Mouse (Mus musculus) liver, adult 2 months (tissue): ENCODE data around the gene Prss21. TPM values are rescaled to one million over a fixed set of nuclear protein-coding genes. Genes with fewer than 3 reads are reported as not detected.
"Not testable (repeated sequence)": the region's sequence is repeated elsewhere in the genome, so short reads cannot be mapped to it uniquely, and the experiment has no call there.

ENCODE experiments used
- DNase-seq: peaks from one replicate; pipeline ENCODE4 v3.0.0-alpha.2; 2011; ENCODE audit warnings: low read depth, low spot score; ENCODE audit errors: extremely low read depth
- H3K27ac ChIP-seq: fragments of 200-500 bp; replicated peaks from 2 replicates; pipeline ENCODE4 v1.5.1; 2012; ENCODE audit warnings: low read depth, mild to moderate bottlenecking, control low read depth, inconsistent platforms, low read length; ENCODE audit not compliant: insufficient read depth
- H3K27me3 ChIP-seq: fragments of 200-500 bp; 2 replicates; pipeline ENCODE4 v1.6.1; 2012; ENCODE audit warnings: mild to moderate bottlenecking, moderate library complexity, low read length, inconsistent platforms; ENCODE audit not compliant: control insufficient read depth, insufficient read depth
- H3K36me3 ChIP-seq: fragments of 200-500 bp; 2 replicates; pipeline ENCODE4 v1.6.1; 2012; ENCODE audit warnings: low read length, inconsistent platforms; ENCODE audit not compliant: control insufficient read depth, insufficient read depth
- H3K4me1 ChIP-seq: fragments of 200-500 bp; 2 replicates; pipeline ENCODE4 v1.6.1; 2011; ENCODE audit warnings: low read length; ENCODE audit not compliant: control insufficient read depth, insufficient read depth
- H3K4me3 ChIP-seq: fragments of 200-500 bp; 2 replicates; pipeline ENCODE4 v1.5.1; 2011; ENCODE audit warnings: low read depth, mild to moderate bottlenecking, control low read depth, low read length, moderate library complexity; ENCODE audit not compliant: insufficient read depth
- H3K79me2 ChIP-seq: fragments of 200-500 bp; 2 replicates; pipeline ENCODE4 v1.6.1; 2012; ENCODE audit warnings: inconsistent platforms, mild to moderate bottlenecking, low read length, moderate library complexity; ENCODE audit not compliant: control insufficient read depth, insufficient read depth
- H3K9ac ChIP-seq: fragments of 200-500 bp; 2 replicates; pipeline ENCODE4 v1.6.1; 2012; ENCODE audit warnings: low read depth, mild to moderate bottlenecking, control low read depth, inconsistent platforms, low read length
- CTCF ChIP-seq: fragments of 200-500 bp; IDR thresholded peaks from 2 replicates; pipeline ENCODE4 v1.5.1; 2011; ENCODE audit warnings: low read depth, low read length, control low read depth
- POLR2A ChIP-seq: fragments of 200-500 bp; IDR thresholded peaks from 2 replicates; pipeline ENCODE4 v1.6.1; 2011; ENCODE audit warnings: low read length, control low read depth; ENCODE audit not compliant: insufficient read depth; ENCODE audit errors: extremely low read depth
- WGBS: fragments of 180-500 bp; shearing (Covaris S2); methylation state at CpG from one replicate; pipeline ENCODE4 v1.1.7; 2018; 5-methylcytosine and 5-hydroxymethylcytosine counted together
- polyA plus RNA-seq: library from polyadenylated mRNA; depleted of rRNA; stranded (reverse); fragments of >200 nt; gene quantifications from 2 replicates; pipeline ENCODE4 v1.2.3, GENCODE M21; 2012; rRNA removed
- total RNA-seq: library from RNA; depleted of rRNA; stranded (reverse); fragments of >200 nt; gene quantifications from 2 replicates; pipeline ENCODE4 v1.2.3, GENCODE M21; 2014; rRNA removed

Prss21 gene
- total and polyA plus RNA-seq, 2 experiments = not detected

DNA sequence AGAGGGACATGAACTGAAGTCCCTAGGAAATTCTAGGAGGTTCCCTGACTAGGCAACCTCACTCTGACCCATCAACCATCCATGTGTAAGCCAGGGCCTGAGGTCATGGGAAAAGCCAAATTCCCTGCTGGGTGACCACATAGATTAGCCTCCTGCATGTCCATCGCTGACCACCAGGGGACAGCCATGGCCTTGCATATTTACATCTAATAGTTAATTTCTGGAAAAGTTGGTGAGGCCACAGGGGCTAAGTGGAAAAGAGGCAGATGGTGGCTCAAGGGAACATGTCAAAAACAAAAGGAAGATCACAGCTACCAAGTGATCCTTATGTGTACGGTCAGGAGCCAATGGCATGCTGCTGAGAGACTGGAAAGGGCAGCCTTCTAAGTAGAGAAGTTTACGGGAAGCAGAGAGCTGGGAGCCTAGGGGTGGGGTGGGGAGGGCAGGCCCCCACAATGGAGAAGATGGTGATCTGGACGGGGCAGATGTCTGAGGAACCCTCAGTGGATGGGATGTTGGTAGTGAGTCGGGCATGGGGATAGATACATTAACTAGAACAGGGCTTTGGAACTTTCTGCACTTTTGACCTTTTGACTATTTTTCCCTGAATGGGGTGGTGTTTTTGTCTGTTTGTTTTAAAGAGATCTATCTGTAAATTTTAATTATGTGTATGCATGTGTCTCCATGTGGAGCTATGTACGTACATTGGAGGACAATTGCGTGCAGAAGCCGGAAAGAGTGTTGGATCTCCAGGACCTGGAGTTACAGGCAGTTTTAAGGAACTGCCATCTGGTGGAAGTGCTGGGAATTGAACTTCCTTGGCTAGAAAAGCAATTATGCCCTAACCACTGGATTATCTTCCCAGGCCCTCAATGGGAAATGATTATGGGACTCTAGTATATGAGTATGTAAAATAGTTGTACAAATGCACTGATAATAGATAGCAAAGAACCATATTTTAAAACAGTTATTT lies 6.3 kb downstream of the Prss21 start:
- peak; percentile 48 for DNase-seq
- Histone ChIP-seq H3K4me1 (no peaks in the 10 kb centered on the region), H3K36me3 (no peaks in the 10 kb centered on the region), H3K27me3 (no peaks in the 10 kb centered on the region), H3K27ac (no peak overlapping the region), H3K9ac (no peak overlapping the region), H3K4me3 (no peak overlapping the region), H3K79me2 (no peaks in the 10 kb centered on the region)
- 39% methylated on average over 8 of the region's 8 CpGs for WGBS
- peak; percentile 82 for TF ChIP-seq CTCF
- TF ChIP-seq POLR2A = no peak

DNA sequence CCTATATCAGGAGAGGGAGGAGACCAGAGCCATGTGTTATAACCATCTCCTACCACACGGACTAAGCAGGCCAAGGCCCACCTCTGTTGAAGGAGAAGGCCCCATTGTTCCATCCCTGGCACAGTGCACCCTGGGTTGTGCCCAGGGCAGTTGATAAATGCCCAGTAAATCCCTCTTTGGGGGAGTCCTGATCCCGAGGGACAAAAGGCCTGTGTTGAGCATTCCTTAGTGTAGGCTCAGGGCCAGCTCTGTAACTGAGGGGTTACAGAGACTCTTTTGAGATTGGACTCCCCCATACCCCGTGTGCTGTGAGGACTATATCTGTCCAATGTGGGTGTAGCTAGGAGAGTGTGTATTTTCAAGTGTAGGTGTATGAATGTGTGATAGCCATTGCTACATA lies 8.9 kb downstream of the Prss21 start:
- TF ChIP-seq CTCF = no peak
- TF ChIP-seq POLR2A = no peak

DNA sequence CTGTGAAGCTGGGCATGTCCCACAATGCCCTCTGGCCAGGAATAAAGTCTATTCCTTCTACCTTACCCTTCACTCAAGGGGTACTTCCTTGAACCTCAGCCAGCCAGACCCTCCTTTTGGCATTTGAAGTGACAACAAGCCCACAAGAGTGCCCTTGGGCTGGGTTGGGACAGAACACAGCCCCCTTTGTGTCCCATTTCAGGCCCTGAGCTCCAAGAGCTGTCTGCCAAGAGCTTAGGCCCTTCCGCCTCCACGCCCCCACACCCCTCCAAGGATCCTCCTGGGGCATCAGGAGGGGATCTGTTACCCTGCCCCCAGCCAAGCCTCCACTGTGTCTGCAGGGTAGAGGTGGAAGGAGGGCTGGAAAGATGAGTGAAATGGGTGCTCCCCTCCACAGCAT lies 9.3 kb downstream of the Prss21 start:
- TF ChIP-seq CTCF = no peak
- no peak for TF ChIP-seq POLR2A
- Histone ChIP-seq H3K79me2 (no peaks in the 10 kb centered on the region), H3K36me3 (no peaks in the 10 kb centered on the region), H3K4me1 (no peaks in the 10 kb centered on the region), H3K4me3 (no peak overlapping the region), H3K9ac (no peak overlapping the region), H3K27me3 (no peaks in the 10 kb centered on the region), H3K27ac (no peak overlapping the region)
- WGBS = 100% methylated on average over 2 of the region's 2 CpGs
- DNase-seq = no peak

More for the DNA sequence above, 8.9 kb downstream of the Prss21 start:
- no peaks in the 10 kb centered on the region for H3K27me3 ChIP-seq
- no peak overlapping the region for H3K27ac ChIP-seq
- H3K4me3 ChIP-seq = no peak overlapping the region
- H3K36me3 ChIP-seq = no peaks in the 10 kb centered on the region
- no peaks in the 10 kb centered on the region for H3K79me2 ChIP-seq
- DNase-seq = no peak
- H3K4me1 ChIP-seq = no peaks in the 10 kb centered on the region
- no peak overlapping the region for H3K9ac ChIP-seq
- WGBS = 68% methylated on average over 3 of the region's 3 CpGs

GRCm38 (mm10) chr17:23880576-23880975 lies 12.7 kb downstream of the Prss21 start, which contains the start of the genes Dcpp1 and Dcpp2:
TSS of gene Dcpp1 (plus strand) at chr17:23880876.
TSS of gene Dcpp2 (plus strand) at chr17:23880880.
- not testable (repeated sequence) for H3K4me1 ChIP-seq, H3K79me2 ChIP-seq, H3K27ac ChIP-seq, H3K4me3 ChIP-seq, DNase-seq, H3K36me3 ChIP-seq, H3K27me3 ChIP-seq, H3K9ac ChIP-seq
- 57% methylated on average over 4 of the region's 4 CpGs for WGBS

- H3K4me3 ChIP-seq, H3K36me3 ChIP-seq, DNase-seq, H3K27ac ChIP-seq, H3K4me1 ChIP-seq, H3K79me2 ChIP-seq, H3K9ac ChIP-seq, H3K27me3 ChIP-seq: not testable (repeated sequence)
- WGBS = 51% methylated on average over 4 of the region's 4 CpGs
These were observed 49.3 kb downstream of the Prss21 start, which contains the start of gene Dcpp3 for GRCm38 (mm10) chr17:23917158-23917557. TSS of gene Dcpp3 (plus strand) at chr17:23917458.

Other genes with a start within 250 kb of the Prss21 start
- under 0.01 TPM in 1 of 2 replicates, not detected in the other for gene Mmp25, start 222.8 kb upstream of the Prss21 start, total RNA-seq
- 0.06 and 0.10 TPM in 2 replicates for gene Mmp25, start 222.8 kb upstream of the Prss21 start, polyA plus RNA-seq
- 0.09 TPM in 1 of 2 replicates, not detected in the other for gene Bicdl2, start 207.6 kb upstream of the Prss21 start, total RNA-seq
- 0.05 TPM in 1 of 2 replicates, not detected in the other for gene Bicdl2, start 207.6 kb upstream of the Prss21 start, polyA plus RNA-seq
- 9.3 and 11.5 TPM in 2 replicates for gene Hcfc1r1, start 194.5 kb upstream of the Prss21 start, total RNA-seq
- gene Hcfc1r1, start 194.5 kb upstream of the Prss21 start, polyA plus RNA-seq = 142 and 189 TPM in 2 replicates
- 6.0 and 6.8 TPM in 2 replicates for gene Thoc6, start 194.2 kb upstream of the Prss21 start, total RNA-seq
- gene Thoc6, start 194.2 kb upstream of the Prss21 start, polyA plus RNA-seq = 10.2 and 10.3 TPM in 2 replicates
- gene Tnfrsf12a, start 190.6 kb upstream of the Prss21 start, total RNA-seq = 4.0 TPM in 2 replicates
- gene Tnfrsf12a, start 190.6 kb upstream of the Prss21 start, polyA plus RNA-seq = 6.0 and 7.1 TPM in 2 replicates
- not detected in 2 replicates for gene Cldn6, start 188.8 kb upstream of the Prss21 start, total RNA-seq
- gene Cldn6, start 188.8 kb upstream of the Prss21 start, polyA plus RNA-seq = 0.46 and 0.54 TPM in 2 replicates
- not detected in 2 replicates for gene Cldn9, start 184.0 kb upstream of the Prss21 start, total RNA-seq
- not detected in 2 replicates for gene Cldn9, start 184.0 kb upstream of the Prss21 start, polyA plus RNA-seq
- gene 1520401A03Rik, start 145.3 kb upstream of the Prss21 start, total RNA-seq = under 0.01 TPM in 1 of 2 replicates, not detected in the other
- gene 1520401A03Rik, start 145.3 kb upstream of the Prss21 start, polyA plus RNA-seq = not detected in 2 replicates
- gene Pkmyt1, start 141.7 kb upstream of the Prss21 start, total RNA-seq = 0.18 and 1.0 TPM in 2 replicates
- 1.6 and 2.6 TPM in 2 replicates for gene Pkmyt1, start 141.7 kb upstream of the Prss21 start, polyA plus RNA-seq
- 1.3 and 1.6 TPM in 2 replicates for gene Paqr4, start 127.2 kb upstream of the Prss21 start, total RNA-seq
- gene Paqr4, start 127.2 kb upstream of the Prss21 start, polyA plus RNA-seq = 3.1 and 3.7 TPM in 2 replicates
- not detected in 2 replicates for gene Kremen2, start 122.2 kb upstream of the Prss21 start, total RNA-seq
- 0.06 TPM in 1 of 2 replicates, not detected in the other for gene Kremen2, start 122.2 kb upstream of the Prss21 start, polyA plus RNA-seq
- gene Flywch1, start 96.5 kb upstream of the Prss21 start, total RNA-seq = 11.1 and 12.6 TPM in 2 replicates
- 13.8 and 14.2 TPM in 2 replicates for gene Flywch1, start 96.5 kb upstream of the Prss21 start, polyA plus RNA-seq
- gene Flywch2, start 82.0 kb upstream of the Prss21 start, total RNA-seq = 1.5 and 1.8 TPM in 2 replicates
- gene Flywch2, start 82.0 kb upstream of the Prss21 start, polyA plus RNA-seq = 1.5 and 2.6 TPM in 2 replicates
- gene Srrm2, start 77.5 kb upstream of the Prss21 start, total RNA-seq = 33.0 and 46.5 TPM in 2 replicates
- gene Srrm2, start 77.5 kb upstream of the Prss21 start, polyA plus RNA-seq = 177 and 316 TPM in 2 replicates
- gene Elob, start 38.9 kb upstream of the Prss21 start, total RNA-seq = 153 and 187 TPM in 2 replicates
- 276 and 336 TPM in 2 replicates for gene Elob, start 38.9 kb upstream of the Prss21 start, polyA plus RNA-seq
- gene Prss33, start 32.0 kb upstream of the Prss21 start, total RNA-seq = not detected in 2 replicates
- gene Prss33, start 32.0 kb upstream of the Prss21 start, polyA plus RNA-seq = not detected in 2 replicates
- gene Prss32, start 24.2 kb upstream of the Prss21 start, total RNA-seq = not detected in 2 replicates
- gene Prss32, start 24.2 kb upstream of the Prss21 start, polyA plus RNA-seq = 0.24 and 0.45 TPM in 2 replicates
- 0.13 TPM in 1 of 2 replicates, not detected in the other for gene Prss41, start 23.9 kb upstream of the Prss21 start, total RNA-seq
- gene Prss41, start 23.9 kb upstream of the Prss21 start, polyA plus RNA-seq = 0.05 and 0.16 TPM in 2 replicates
- gene Dcpp1, start 12.8 kb downstream of the Prss21 start, total RNA-seq = not detected in 2 replicates
- not detected in 2 replicates for gene Dcpp1, start 12.8 kb downstream of the Prss21 start, polyA plus RNA-seq
- gene Dcpp2, start 12.8 kb downstream of the Prss21 start, total RNA-seq = not detected in 2 replicates
- gene Dcpp2, start 12.8 kb downstream of the Prss21 start, polyA plus RNA-seq = not detected in 2 replicates
- gene Dcpp3, start 49.4 kb downstream of the Prss21 start, total RNA-seq = not detected in 2 replicates
- not detected in 2 replicates for gene Dcpp3, start 49.4 kb downstream of the Prss21 start, polyA plus RNA-seq
- gene Sbp, start 73.6 kb downstream of the Prss21 start, total RNA-seq = not detected in 2 replicates
- not detected in 2 replicates for gene Sbp, start 73.6 kb downstream of the Prss21 start, polyA plus RNA-seq
- not detected in 2 replicates for gene Sbpl, start 87.2 kb downstream of the Prss21 start, total RNA-seq
- not detected in 2 replicates for gene Sbpl, start 87.2 kb downstream of the Prss21 start, polyA plus RNA-seq
- 0.13 and 0.18 TPM in 2 replicates for gene Prss30, start 112.5 kb downstream of the Prss21 start, total RNA-seq
- gene Prss30, start 112.5 kb downstream of the Prss21 start, polyA plus RNA-seq = 0.16 TPM in 2 replicates
- gene Prss22, start 130.0 kb downstream of the Prss21 start, total RNA-seq = not detected in 2 replicates
- gene Prss22, start 130.0 kb downstream of the Prss21 start, polyA plus RNA-seq = not detected in 2 replicates
- gene Prss27, start 170.1 kb downstream of the Prss21 start, total RNA-seq = not detected in 2 replicates
- gene Prss27, start 170.1 kb downstream of the Prss21 start, polyA plus RNA-seq = not detected in 2 replicates
- gene Kctd5, start 205.4 kb downstream of the Prss21 start, total RNA-seq = 4.5 and 4.6 TPM in 2 replicates
- gene Kctd5, start 205.4 kb downstream of the Prss21 start, polyA plus RNA-seq = 4.6 and 6.0 TPM in 2 replicates